Mouse (Mus musculus) midbrain, embryonic 15.5 days (tissue): ENCODE results near the gene Lrrc18. TPM values are rescaled to one million over a fixed set of nuclear protein-coding genes. Genes with fewer than 3 reads are reported as not detected.

Experiments used
- ATAC-seq: fragments of 200-750 bp; cut with Nextera tagmentation; replicated peaks from 2 replicates; pipeline ENCODE4 v1.8.0; 2017; ENCODE audit warnings: moderate TSS enrichment
- H3K27ac ChIP-seq: fragments of 300-500 bp; sonication (generic); 2 replicates; pipeline ENCODE4 v1.5.1; 2015; ENCODE audit warnings: mild to moderate bottlenecking, inconsistent platforms
- H3K27me3 ChIP-seq: fragments of 300-500 bp; sonication (generic); replicated peaks from 2 replicates; pipeline ENCODE4 v1.6.1; 2015; ENCODE audit warnings: inconsistent platforms
- H3K36me3 ChIP-seq: fragments of 300-500 bp; sonication (generic); replicated peaks from 2 replicates; pipeline ENCODE4 v1.6.1; 2015; ENCODE audit warnings: inconsistent platforms
- H3K4me1 ChIP-seq: fragments of 300-500 bp; sonication (generic); 2 replicates; pipeline ENCODE4 v1.6.1; 2015; ENCODE audit warnings: inconsistent platforms
- H3K4me2 ChIP-seq: fragments of 300-500 bp; sonication (generic); 2 replicates; pipeline ENCODE4 v1.6.1; 2015; ENCODE audit warnings: inconsistent platforms, mild to moderate bottlenecking, moderate library complexity
- H3K4me3 ChIP-seq: fragments of 300-500 bp; sonication (generic); 2 replicates; pipeline ENCODE4 v1.5.1; 2015; ENCODE audit warnings: mild to moderate bottlenecking, inconsistent platforms
- H3K9ac ChIP-seq: fragments of 300-500 bp; sonication (generic); 2 replicates; pipeline ENCODE4 v1.6.1; 2015; ENCODE audit warnings: mild to moderate bottlenecking, inconsistent platforms
- H3K9me3 ChIP-seq: fragments of 300-500 bp; sonication (generic); 2 replicates; pipeline ENCODE4 v1.6.1; 2016; ENCODE audit warnings: inconsistent platforms
- WGBS: fragments of 180-500 bp; shearing (Covaris S2); methylation state at CpG from one replicate; pipeline ENCODE4 v1.1.7; 2015; ENCODE audit warnings: mixed read lengths; 5-methylcytosine and 5-hydroxymethylcytosine counted together
- polyA plus RNA-seq: library from polyadenylated mRNA; unstranded; fragments of >200 nt; fragmentation: Nextera tagmentation; extraction: Ambion mirVana; gene quantifications from 2 replicates; pipeline ENCODE4 v1.2.1, GENCODE M21; 2015

Lrrc18 gene
- polyA plus RNA-seq, 1 experiment from 2014 or later, result 0.61 TPM

DNA sequence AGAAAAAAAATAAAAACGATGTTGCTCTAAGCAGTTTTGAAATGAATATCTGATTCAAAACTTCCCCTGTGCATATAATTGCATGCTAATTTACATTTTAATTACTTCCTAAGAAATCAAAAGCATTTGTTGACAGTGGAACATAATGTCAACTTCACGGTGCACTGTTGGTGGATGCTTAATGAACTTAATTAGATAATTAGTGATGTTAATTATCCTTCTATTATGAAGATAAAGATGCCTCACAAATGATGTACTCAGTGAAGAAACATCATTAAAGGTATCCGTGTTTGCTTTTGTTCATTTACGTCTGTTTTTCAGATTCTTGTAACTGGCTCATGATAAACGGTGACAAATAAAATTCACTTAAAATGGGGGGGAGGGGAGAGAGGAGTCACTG lies 71.8 kb downstream of the Lrrc18 start:
- Histone ChIP-seq H3K9me3 (no peaks in the 10 kb centered on the region), H3K4me1 (no peaks in the 10 kb centered on the region), H3K27ac (no peak overlapping the region), H3K36me3 (no peaks in the 10 kb centered on the region), H3K4me3 (no peak overlapping the region), H3K9ac (no peak overlapping the region), H3K4me2 (no peak overlapping the region), H3K27me3 (no peaks in the 10 kb centered on the region)
- WGBS, result 56% methylated on average over 5 of the region's 5 CpGs
- ATAC-seq, result no peak

Other genes with a start within 250 kb of the Lrrc18 start
- gene Tmem273, start 205.4 kb upstream of the Lrrc18 start, polyA plus RNA-seq, result 0.19 and 0.27 TPM in 2 replicates
- gene Fam170b, start 157.4 kb upstream of the Lrrc18 start, polyA plus RNA-seq, result not detected in 2 replicates
- gene Vstm4, start 134.6 kb upstream of the Lrrc18 start, polyA plus RNA-seq, result 10.9 and 13.3 TPM in 2 replicates
- 0.17 and 0.30 TPM in 2 replicates for gene Wdfy4, start 194.1 kb downstream of the Lrrc18 start, polyA plus RNA-seq
- gene Arhgap22, start 222.6 kb downstream of the Lrrc18 start, polyA plus RNA-seq, result 2.0 and 2.6 TPM in 2 replicates